Mouse (Mus musculus): Measurements from ENCODE around the gene Rgs16.
A peak's percentile ranks its signal among the peaks of the same experiment; 100 is the strongest.

Rgs16 gene

GRCm38 (mm10) chr1:153721565-153722310, 18.4 kb upstream of the Rgs16 start:
- no peak for DNase-seq

- DNase-seq = no peak
Observed at GRCm38 (mm10) chr1:153723426-153723825, 16.7 kb upstream of the Rgs16 start.

- no peak for DNase-seq
Observed at GRCm38 (mm10) chr1:153726636-153727035, 13.5 kb upstream of the Rgs16 start.

GRCm38 (mm10) chr1:153729806-153730205, 10.3 kb upstream of the Rgs16 start:
- no peak for DNase-seq

- peak; percentile 34 to 57 for DNase-seq
Observed at GRCm38 (mm10) chr1:153730671-153731070, 9.5 kb upstream of the Rgs16 start.

- DNase-seq = no peak
Observed at GRCm38 (mm10) chr1:153733181-153733580, 7.0 kb upstream of the Rgs16 start.

- DNase-seq = no peak
Observed at GRCm38 (mm10) chr1:153734866-153735265, 5.3 kb upstream of the Rgs16 start.

GRCm38 (mm10) chr1:153736096-153736495, 4.1 kb upstream of the Rgs16 start:
- DNase-seq = no peak

GRCm38 (mm10) chr1:153737101-153738085, 2.8 kb upstream of the Rgs16 start:
- DNase-seq = no peak

GRCm38 (mm10) chr1:153739437-153740015, 623 bp upstream of the Rgs16 start:
- no peak for DNase-seq

- DNase-seq = no peak
Observed at GRCm38 (mm10) chr1:153740775-153741400, 739 bp downstream of the Rgs16 start.

GRCm38 (mm10) chr1:153741551-153742316, 1.6 kb downstream of the Rgs16 start:
- DNase-seq = no peak

GRCm38 (mm10) chr1:153742374-153743155, 2.4 kb downstream of the Rgs16 start:
- DNase-seq = peak; percentile 93

GRCm38 (mm10) chr1:153746119-153746670, 6.0 kb downstream of the Rgs16 start:
- DNase-seq = no peak

GRCm38 (mm10) chr1:153746728-153747127, 6.6 kb downstream of the Rgs16 start:
- DNase-seq = peak; percentile 81 to 85

GRCm38 (mm10) chr1:153747861-153748530, 7.8 kb downstream of the Rgs16 start:
- DNase-seq = no peak

- peak; percentile 85 to 88 for DNase-seq
Observed at GRCm38 (mm10) chr1:153748549-153748948, 8.4 kb downstream of the Rgs16 start.

- DNase-seq = peak; percentile 75 to 85
Observed at GRCm38 (mm10) chr1:153749211-153749801, 9.2 kb downstream of the Rgs16 start, which contains the start of gene Rnasel. Rnasel (plus strand) TSS chr1:153749426.

- DNase-seq = no peak
Observed at GRCm38 (mm10) chr1:153750054-153750453, 9.9 kb downstream of the Rgs16 start.
